Mouse (Mus musculus) spleen, adult 2 months (tissue): ENCODE measurements around the gene Glb1l2.

ENCODE experiments used
- CTCF ChIP-seq: fragments of 200-500 bp; IDR thresholded peaks from 2 replicates; pipeline ENCODE4 v1.5.1; 2011; ENCODE audit warnings: mild to moderate bottlenecking, inconsistent platforms; ENCODE audit not compliant: insufficient read depth, insufficient read length, insufficient replicate concordance; ENCODE audit errors: extremely low read depth
- POLR2A ChIP-seq: fragments of 200-500 bp; IDR thresholded peaks from 2 replicates; pipeline ENCODE4 v1.6.1; 2011; ENCODE audit warnings: low read depth, low read length, inconsistent platforms

- TF ChIP-seq CTCF (no peak), POLR2A (no peak)
These were observed 13.4 kb downstream of the Glb1l2 start for GRCm38 (mm10) chr9:26792829-26793228.
